Comparison of ENCODE assay signal across 8 mouse cellular contexts in genomic region chr7:34656632-34657031, GRCm38 (mm10). TPM values are rescaled to one million over a fixed set of nuclear protein-coding genes. Genes with fewer than 3 reads are reported as not detected.
DNase-seq lines count a peak whose midpoint lies in the region; ATAC-seq lines count a peak whose summit lies in the region.

Kctd15 (minus strand) TSS chr7:34656732.

- ATAC-seq in kidney, embryonic 16.5 days (ENCODE audit: low FRiP score, low TSS enrichment), result no peak
- no peak for ATAC-seq in embryonic facial prominence, embryonic 12.5 days (ENCODE audit: insufficient number of reproducible peaks, insufficient read depth, low FRiP score, low TSS enrichment)
- ATAC-seq in hindbrain, embryonic 13.5 days (ENCODE audit: low FRiP score), result no peak
- no peak for ATAC-seq in liver, embryonic 15.5 days (ENCODE audit: insufficient read depth)

- no peaks in the 10 kb centered on the region for H3K9me3 ChIP-seq in kidney, embryonic 16.5 days (ENCODE audit: low read length)
- H3K9me3 ChIP-seq in embryonic facial prominence, embryonic 12.5 days, result no peaks in the 10 kb centered on the region
- no peaks in the 10 kb centered on the region for H3K9me3 ChIP-seq in hindbrain, embryonic 13.5 days
- H3K9me3 ChIP-seq in liver, embryonic 15.5 days (replicated peaks), result no peaks in the 10 kb centered on the region

- H3K4me1 ChIP-seq in kidney, embryonic 16.5 days (ENCODE audit: insufficient read depth, low read length), result peaks cover 15% of the 10 kb centered on the region
- H3K4me1 ChIP-seq in embryonic facial prominence, embryonic 12.5 days, result peaks cover 9% of the 10 kb centered on the region
- peaks cover 25% of the 10 kb centered on the region for H3K4me1 ChIP-seq in hindbrain, embryonic 13.5 days (replicated peaks)
- 0 out of 2 replicates have a peak, but pooled peaks cover 2% of the 10 kb centered on the region for H3K4me1 ChIP-seq in liver, embryonic 15.5 days (replicated peaks)

- H3K36me3 ChIP-seq in kidney, embryonic 16.5 days (ENCODE audit: insufficient read depth, low read length), result no peaks in the 10 kb centered on the region
- H3K36me3 ChIP-seq in embryonic facial prominence, embryonic 12.5 days, result no peaks in the 10 kb centered on the region
- no peaks in the 10 kb centered on the region for H3K36me3 ChIP-seq in hindbrain, embryonic 13.5 days
- H3K36me3 ChIP-seq in liver, embryonic 15.5 days (replicated peaks), result no peaks in the 10 kb centered on the region

- peak within 1 kb of the TSS; percentile 86 for H3K4me2 ChIP-seq in kidney, embryonic 16.5 days (replicated peaks; ENCODE audit: low read depth, low read length)
- H3K4me2 ChIP-seq in embryonic facial prominence, embryonic 12.5 days (replicated peaks), result peak within 1 kb of the TSS; percentile 82
- peak within 1 kb of the TSS; percentile 95 for H3K4me2 ChIP-seq in hindbrain, embryonic 13.5 days
- H3K4me2 ChIP-seq in liver, embryonic 15.5 days, result peak within 1 kb of the TSS; percentile 68

- 67% methylated on average over 5 of the region's 5 CpGs for WGBS in kidney, embryonic 16.5 days
- WGBS in embryonic facial prominence, embryonic 12.5 days, result 61% methylated on average over 5 of the region's 5 CpGs
- 64% methylated on average over 5 of the region's 5 CpGs for WGBS in hindbrain, embryonic 13.5 days
- WGBS in liver, embryonic 15.5 days (ENCODE audit: insufficient replicate concordance), result 51% methylated on average over 5 of the region's 5 CpGs

- H3K9ac ChIP-seq in kidney, embryonic 16.5 days (replicated peaks; ENCODE audit: low read length), result peak within 1 kb of the TSS; percentile 97
- peak within 1 kb of the TSS; percentile 95 for H3K9ac ChIP-seq in embryonic facial prominence, embryonic 12.5 days
- peak within 1 kb of the TSS; percentile 96 for H3K9ac ChIP-seq in hindbrain, embryonic 13.5 days
- no peak within 1 kb of the TSS for H3K9ac ChIP-seq in liver, embryonic 15.5 days

- no peak for DNase-seq in kidney, postnatal 4 days
- no peak for DNase-seq in urinary bladder, postnatal 25 days (ENCODE audit: low spot score)
- no peak for DNase-seq in embryo, embryonic 10 days (ENCODE audit: low spot score)
- no peak for DNase-seq in cerebellum, postnatal 36 days

- no peaks in the 10 kb centered on the region for H3K27me3 ChIP-seq in kidney, embryonic 16.5 days (ENCODE audit: insufficient read depth, low read length)
- no peaks in the 10 kb centered on the region for H3K27me3 ChIP-seq in embryonic facial prominence, embryonic 12.5 days
- no peaks in the 10 kb centered on the region for H3K27me3 ChIP-seq in hindbrain, embryonic 13.5 days
- peaks cover 50% of the 10 kb centered on the region for H3K27me3 ChIP-seq in liver, embryonic 15.5 days

- peak within 1 kb of the TSS; percentile 75 for H3K4me3 ChIP-seq in kidney, embryonic 16.5 days (ENCODE audit: low read length)
- H3K4me3 ChIP-seq in embryonic facial prominence, embryonic 12.5 days, result peak within 1 kb of the TSS; percentile 89
- peak within 1 kb of the TSS; percentile 78 for H3K4me3 ChIP-seq in hindbrain, embryonic 13.5 days
- H3K4me3 ChIP-seq in liver, embryonic 15.5 days (replicated peaks), result peak within 1 kb of the TSS; percentile 56

- H3K27ac ChIP-seq in kidney, embryonic 16.5 days (ENCODE audit: low read length), result peak within 1 kb of the TSS; percentile 100
- peak within 1 kb of the TSS; percentile 100 for H3K27ac ChIP-seq in embryonic facial prominence, embryonic 12.5 days
- H3K27ac ChIP-seq in hindbrain, embryonic 13.5 days, result peak within 1 kb of the TSS; percentile 100
- no peak within 1 kb of the TSS for H3K27ac ChIP-seq in liver, embryonic 15.5 days (replicated peaks)

RNA-seq across cellular contexts. Expression of gene Kctd15, which starts in this region (rescaled TPM):
- 41.6 and 41.9 TPM in 2 replicates for polyA plus RNA-seq in kidney, embryonic 16.5 days (2015; fragmentation: Nextera tagmentation; extraction: Ambion mirVana)
- polyA plus RNA-seq in embryonic facial prominence, embryonic 12.5 days (2016; fragmentation: Nextera tagmentation; extraction: Ambion mirVana), result 54.5 and 61.6 TPM in 2 replicates
- 33.7 and 36.0 TPM in 2 replicates for polyA plus RNA-seq in hindbrain, embryonic 13.5 days (2015; fragmentation: Nextera tagmentation; extraction: Ambion mirVana)
- polyA plus RNA-seq in liver, embryonic 15.5 days (2015; fragmentation: Nextera tagmentation; extraction: Ambion mirVana), result 0.45 and 0.55 TPM in 2 replicates

Comparison
In these comparisons a context has a peak if more than half of its experiments do, and no peak if none do; other contexts are left out.
1. RNA of gene Kctd15 (polyA plus RNA-seq): 54.5 to 61.6 TPM in embryonic facial prominence, embryonic 12.5 days, 41.6 to 41.9 TPM in kidney, embryonic 16.5 days and 33.7 to 36.0 TPM in hindbrain, embryonic 13.5 days; 0.45 to 0.55 TPM in liver, embryonic 15.5 days; every median in the first group is over 10 times any median in the second.
2. Peak in every context shown above with its lines, with median percentiles within 50 percentile points of each other: H3K4me2 ChIP-seq and H3K4me3 ChIP-seq.